Mouse (Mus musculus): Measurements from ENCODE around the gene Fgd5. TPM values are rescaled to one million over a fixed set of nuclear protein-coding genes. Genes with fewer than 3 reads are reported as not detected.
A peak's percentile ranks its signal among the peaks of the same experiment; 100 is the strongest.

Gene Fgd5
- polyA plus RNA-seq, 1 experiment from 2014 or later: 11.9 TPM

DNA sequence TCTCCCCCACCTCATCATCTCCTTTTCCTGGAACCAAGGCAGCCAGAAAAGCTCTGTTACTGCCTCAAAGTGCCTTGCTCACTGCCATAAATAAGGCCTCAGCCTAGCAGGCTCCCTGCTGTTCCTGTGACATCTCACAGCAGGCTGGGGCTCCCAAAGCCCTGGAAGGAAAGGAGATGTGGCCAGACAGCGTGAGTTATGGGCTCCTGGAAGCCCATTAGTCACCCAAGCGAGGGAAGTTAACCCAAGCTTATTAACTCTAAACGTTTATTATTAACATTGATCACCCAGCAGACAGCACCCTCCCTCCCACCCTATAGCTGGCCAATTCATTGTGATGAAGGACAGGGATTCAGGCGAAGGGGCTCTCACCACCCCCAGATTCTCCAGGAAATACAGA lies 15.2 kb upstream of the Fgd5 start:
- Histone ChIP-seq H3K4me3 (replicated peaks; ENCODE audit: low read depth, low read length) (no peak overlapping the region), H3K27ac (peak overlapping the region; percentile 11), H3K36me3 (ENCODE audit: insufficient read depth, low read length) (no peaks in the 10 kb centered on the region), H3K4me2 (ENCODE audit: low read length) (no peak overlapping the region), H3K9ac (ENCODE audit: low read depth, low read length) (no peak overlapping the region), H3K9me3 (replicated peaks; ENCODE audit: low read length) (no peaks in the 10 kb centered on the region), H3K27me3 (ENCODE audit: insufficient read depth, low read length) (no peaks in the 10 kb centered on the region), H3K4me1 (replicated peaks; ENCODE audit: insufficient read depth, low read length) (peaks cover 14% of the 10 kb centered on the region)
- WGBS: 7% methylated on average over 4 of the region's 4 CpGs
- no peak for TF ChIP-seq CTCF (IDR thresholded peaks at IDR 0.05; ENCODE audit: low read depth)
- peak; percentile 89 for DNase-seq (ENCODE audit: low spot score)
- peak; percentile 44; the same call in 1 of the 2 replicates for ATAC-seq (replicated peaks; ENCODE audit: low FRiP score, low read depth)

GRCm38 (mm10) chr6:91965060-91965459 lies 13.6 kb upstream of the Fgd5 start:
- H3K9ac ChIP-seq (ENCODE audit: low read depth, low read length): no peak overlapping the region
- DNase-seq (ENCODE audit: low spot score) (no peak), ATAC-seq (replicated peaks; ENCODE audit: low FRiP score, low read depth) (no peak)
- H3K27me3 ChIP-seq (ENCODE audit: insufficient read depth, low read length): no peaks in the 10 kb centered on the region
- H3K4me2 ChIP-seq (ENCODE audit: low read length): no peak overlapping the region
- peaks cover 14% of the 10 kb centered on the region; the same call in 1 of the 2 replicates for H3K4me1 ChIP-seq (replicated peaks; ENCODE audit: insufficient read depth, low read length)
- WGBS: 71% methylated on average over 8 of the region's 8 CpGs
- no peaks in the 10 kb centered on the region for H3K9me3 ChIP-seq (replicated peaks; ENCODE audit: low read length)
- no peak overlapping the region for H3K27ac ChIP-seq
- no peak overlapping the region for H3K4me3 ChIP-seq (replicated peaks; ENCODE audit: low read depth, low read length)
- no peaks in the 10 kb centered on the region for H3K36me3 ChIP-seq (ENCODE audit: insufficient read depth, low read length)
- no peak for TF ChIP-seq CTCF (IDR thresholded peaks at IDR 0.05; ENCODE audit: low read depth)

DNA sequence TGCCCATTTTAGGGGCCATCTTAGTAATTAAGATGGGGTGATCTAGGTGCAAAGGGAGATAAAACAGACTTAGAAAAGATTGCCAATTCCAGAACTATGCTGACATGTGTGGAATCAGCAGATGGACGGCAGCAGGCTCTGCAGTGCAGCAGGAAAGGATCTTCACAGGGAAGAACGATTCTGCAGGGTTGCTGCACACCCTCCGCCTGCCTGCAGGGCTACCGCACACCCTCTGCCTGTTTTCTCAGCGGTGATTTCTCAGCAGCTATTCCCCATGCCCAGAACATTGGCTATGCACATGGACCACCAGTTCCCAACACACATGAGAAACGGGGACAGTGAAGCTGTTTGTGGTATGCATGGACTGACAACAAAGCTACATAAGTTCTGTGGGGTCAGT lies 12.7 kb upstream of the Fgd5 start:
- no peak overlapping the region for H3K4me3 ChIP-seq (replicated peaks; ENCODE audit: low read depth, low read length)
- no peaks in the 10 kb centered on the region for H3K27me3 ChIP-seq (ENCODE audit: insufficient read depth, low read length)
- H3K4me2 ChIP-seq (ENCODE audit: low read length): no peak overlapping the region
- no peaks in the 10 kb centered on the region for H3K36me3 ChIP-seq (ENCODE audit: insufficient read depth, low read length)
- WGBS: 40% methylated on average over 6 of the region's 6 CpGs
- H3K4me1 ChIP-seq (replicated peaks; ENCODE audit: insufficient read depth, low read length): peaks cover 13% of the 10 kb centered on the region; the same call in 1 of the 2 replicates
- no peak overlapping the region for H3K9ac ChIP-seq (ENCODE audit: low read depth, low read length)
- no peak for ATAC-seq (replicated peaks; ENCODE audit: low FRiP score, low read depth)
- no peaks in the 10 kb centered on the region for H3K9me3 ChIP-seq (replicated peaks; ENCODE audit: low read length)
- TF ChIP-seq CTCF (IDR thresholded peaks at IDR 0.05; ENCODE audit: low read depth): no peak
- DNase-seq (ENCODE audit: low spot score): no peak
- H3K27ac ChIP-seq: no peak overlapping the region

- Histone ChIP-seq H3K9me3 (replicated peaks; ENCODE audit: low read length) (no peaks in the 10 kb centered on the region), H3K27me3 (ENCODE audit: insufficient read depth, low read length) (no peaks in the 10 kb centered on the region), H3K36me3 (ENCODE audit: insufficient read depth, low read length) (no peaks in the 10 kb centered on the region), H3K4me1 (replicated peaks; ENCODE audit: insufficient read depth, low read length) (peaks cover 5% of the 10 kb centered on the region; the same call in 1 of the 2 replicates), H3K4me3 (replicated peaks; ENCODE audit: low read depth, low read length) (no peak overlapping the region), H3K9ac (ENCODE audit: low read depth, low read length) (no peak overlapping the region), H3K4me2 (ENCODE audit: low read length) (no peak overlapping the region), H3K27ac (peak overlapping the region; percentile 21; the same call in 1 of the 2 replicates)
- 28% methylated on average over 9 of the region's 9 CpGs for WGBS
- DNase-seq (ENCODE audit: low spot score) (peak; percentile 85), ATAC-seq (replicated peaks; ENCODE audit: low FRiP score, low read depth) (peak; percentile 82)
- peak; percentile 33; the same call in 1 of the 2 replicates for TF ChIP-seq CTCF (IDR thresholded peaks at IDR 0.05; ENCODE audit: low read depth)
Measured at GRCm38 (mm10) chr6:91972201-91972646, 6.5 kb upstream of the Fgd5 start.

GRCm38 (mm10) chr6:91973972-91974371 lies 4.7 kb upstream of the Fgd5 start:
- no peaks in the 10 kb centered on the region for H3K27me3 ChIP-seq (ENCODE audit: insufficient read depth, low read length)
- H3K9ac ChIP-seq (ENCODE audit: low read depth, low read length): no peak overlapping the region
- no peak for DNase-seq (ENCODE audit: low spot score)
- WGBS: 67% methylated on average over 6 of the region's 6 CpGs
- no peaks in the 10 kb centered on the region for H3K36me3 ChIP-seq (ENCODE audit: insufficient read depth, low read length)
- H3K27ac ChIP-seq: no peak overlapping the region
- H3K4me1 ChIP-seq (replicated peaks; ENCODE audit: insufficient read depth, low read length): peaks cover 8% of the 10 kb centered on the region; the same call in 1 of the 2 replicates
- no peak overlapping the region for H3K4me3 ChIP-seq (replicated peaks; ENCODE audit: low read depth, low read length)
- H3K9me3 ChIP-seq (replicated peaks; ENCODE audit: low read length): no peaks in the 10 kb centered on the region
- TF ChIP-seq CTCF (IDR thresholded peaks at IDR 0.05; ENCODE audit: low read depth): no peak
- ATAC-seq (replicated peaks; ENCODE audit: low FRiP score, low read depth): no peak
- H3K4me2 ChIP-seq (ENCODE audit: low read length): no peak overlapping the region

GRCm38 (mm10) chr6:91979301-91979996 lies 771 bp downstream of the Fgd5 start:
- no peaks in the 10 kb centered on the region for H3K9me3 ChIP-seq (replicated peaks; ENCODE audit: low read length)
- no peak for TF ChIP-seq CTCF (IDR thresholded peaks at IDR 0.05; ENCODE audit: low read depth)
- peak overlapping the region; percentile 80 for H3K4me2 ChIP-seq (ENCODE audit: low read length)
- ATAC-seq (replicated peaks; ENCODE audit: low FRiP score, low read depth) (no peak), DNase-seq (ENCODE audit: low spot score) (no peak)
- H3K9ac ChIP-seq (ENCODE audit: low read depth, low read length): peak overlapping the region; percentile 71
- H3K4me1 ChIP-seq (replicated peaks; ENCODE audit: insufficient read depth, low read length): peaks cover 6% of the 10 kb centered on the region; the same call in 1 of the 2 replicates
- peak overlapping the region; percentile 68 for H3K4me3 ChIP-seq (replicated peaks; ENCODE audit: low read depth, low read length)
- H3K36me3 ChIP-seq (ENCODE audit: insufficient read depth, low read length): no peaks in the 10 kb centered on the region
- 12% methylated on average over 23 of the region's 23 CpGs for WGBS
- 0 out of 2 replicates have a peak, but pooled peaks cover 3% of the 10 kb centered on the region for H3K27me3 ChIP-seq (ENCODE audit: insufficient read depth, low read length)
- H3K27ac ChIP-seq: peak overlapping the region; percentile 60; the same call in 1 of the 2 replicates
